Mouse (Mus musculus): ENCODE data around the gene Stn1.

GRCm38 (mm10) chr19:47531309-47531708, 6.0 kb downstream of the Stn1 start:
- no peak for TF ChIP-seq CTCF (IDR thresholded peaks at IDR 0.05)
- no peak for TF ChIP-seq POLR2A (IDR thresholded peaks at IDR 0.05; ENCODE audit: insufficient read depth, low read depth, low read length)

All from heart, adult 2 months (tissue).